8 mouse cellular contexts compared by ENCODE assay signal in the genomic region with DNA sequence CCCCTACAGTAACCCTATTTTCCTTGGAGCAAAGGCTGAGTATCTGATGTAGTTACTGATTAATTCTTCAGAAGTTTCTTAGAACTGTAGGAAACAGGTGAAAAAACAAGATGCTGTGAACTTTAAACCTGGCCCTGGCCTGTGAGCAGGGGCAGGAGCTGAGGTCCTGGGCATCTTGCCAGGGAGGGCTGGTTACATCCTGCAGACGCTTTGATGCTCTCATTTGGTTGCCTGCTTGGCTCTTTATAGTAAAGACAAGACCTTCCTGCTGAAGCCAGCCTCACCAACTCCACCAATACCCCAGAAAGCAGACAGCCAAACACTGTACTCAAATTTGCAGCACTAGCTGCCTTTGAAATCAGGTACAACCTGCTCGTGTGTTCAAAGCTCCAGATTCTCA. TPM values are rescaled to one million over a fixed set of nuclear protein-coding genes. Genes with fewer than 3 reads are reported as not detected.
DNase-seq lines count a peak whose midpoint lies in the region; ATAC-seq lines count a peak whose summit lies in the region.

No protein-coding gene starts in this region.

- no peak overlapping the region for H3K4me2 ChIP-seq in hindbrain, embryonic 15.5 days
- no peak overlapping the region for H3K4me2 ChIP-seq in hindbrain, embryonic 11.5 days (replicated peaks; ENCODE audit: low read depth, low read length)
- H3K4me2 ChIP-seq in heart, embryonic 16.5 days (ENCODE audit: low read depth, low read length): no peak overlapping the region

- H3K27ac ChIP-seq in hindbrain, embryonic 15.5 days (replicated peaks): 0 out of 2 replicates have a peak overlapping the region, but pooled peaks have one; percentile 4
- H3K27ac ChIP-seq in hindbrain, embryonic 11.5 days (ENCODE audit: low read depth, low read length): no peak overlapping the region
- peak overlapping the region; percentile 74 for H3K27ac ChIP-seq in heart, embryonic 16.5 days (ENCODE audit: low read length)
- H3K27ac ChIP-seq in limb, embryonic 10.5 days: no peak overlapping the region

- H3K9ac ChIP-seq in hindbrain, embryonic 15.5 days: no peak overlapping the region
- no peak overlapping the region for H3K9ac ChIP-seq in hindbrain, embryonic 11.5 days (ENCODE audit: low read depth, low read length)
- no peak overlapping the region for H3K9ac ChIP-seq in heart, embryonic 16.5 days (ENCODE audit: low read length)

- DNase-seq in hindbrain, embryonic 11.5 days (ENCODE audit: low spot score): no peak
- DNase-seq in limb, embryonic 10.5 days (ENCODE audit: low spot score): peak; percentile 24
- DNase-seq in thymus, postnatal 14 days: peak; percentile 43
- no peak for DNase-seq in urinary bladder, adult 18-20 months (ENCODE audit: low spot score in 2 of 2)
- no peak for DNase-seq in right cerebral cortex, adult 18-20 months

- H3K4me3 ChIP-seq in hindbrain, embryonic 15.5 days: no peak overlapping the region
- H3K4me3 ChIP-seq in hindbrain, embryonic 11.5 days (ENCODE audit: low read depth, low read length): no peak overlapping the region
- H3K4me3 ChIP-seq in heart, embryonic 16.5 days (ENCODE audit: low read length): no peak overlapping the region
- H3K4me3 ChIP-seq in limb, embryonic 10.5 days: no peak overlapping the region

- no peaks in the 10 kb centered on the region for H3K9me3 ChIP-seq in hindbrain, embryonic 15.5 days
- H3K9me3 ChIP-seq in hindbrain, embryonic 11.5 days (ENCODE audit: control insufficient read depth, low read length): no peaks in the 10 kb centered on the region
- H3K9me3 ChIP-seq in heart, embryonic 16.5 days (replicated peaks; ENCODE audit: control insufficient read depth, low read length): no peaks in the 10 kb centered on the region
- H3K9me3 ChIP-seq in limb, embryonic 10.5 days (replicated peaks): no peaks in the 10 kb centered on the region

- H3K36me3 ChIP-seq in hindbrain, embryonic 15.5 days: no peaks in the 10 kb centered on the region
- H3K36me3 ChIP-seq in hindbrain, embryonic 11.5 days (ENCODE audit: control insufficient read depth, insufficient read depth, low read length): no peaks in the 10 kb centered on the region
- no peaks in the 10 kb centered on the region for H3K36me3 ChIP-seq in heart, embryonic 16.5 days (ENCODE audit: control insufficient read depth, insufficient read depth)
- H3K36me3 ChIP-seq in limb, embryonic 10.5 days: 0 out of 2 replicates have a peak, but pooled peaks cover 3% of the 10 kb centered on the region

- WGBS in hindbrain, embryonic 15.5 days: 66% methylated on average over 2 of the region's 2 CpGs
- WGBS in hindbrain, embryonic 11.5 days: 81% methylated on average over 2 of the region's 2 CpGs
- 29% methylated on average over 2 of the region's 2 CpGs for WGBS in heart, embryonic 16.5 days
- WGBS in limb, embryonic 10.5 days: 92% methylated on average over 2 of the region's 2 CpGs

- H3K4me1 ChIP-seq in hindbrain, embryonic 15.5 days (replicated peaks): peaks cover 15% of the 10 kb centered on the region; the same call in 1 of the 2 replicates
- H3K4me1 ChIP-seq in hindbrain, embryonic 11.5 days (replicated peaks; ENCODE audit: control insufficient read depth, insufficient read depth, low read length): no peaks in the 10 kb centered on the region
- H3K4me1 ChIP-seq in heart, embryonic 16.5 days (ENCODE audit: control insufficient read depth, insufficient read depth, low read length): peaks cover 16% of the 10 kb centered on the region
- no peaks in the 10 kb centered on the region for H3K4me1 ChIP-seq in limb, embryonic 10.5 days

- no peak for ATAC-seq in hindbrain, embryonic 15.5 days (ENCODE audit: low FRiP score, low read depth)
- ATAC-seq in hindbrain, embryonic 11.5 days (ENCODE audit: low FRiP score): no peak
- peak; percentile 98 for ATAC-seq in activated CD4-positive, CD25-positive, alpha-beta regulatory T cell, adult 4 months
- no peak for ATAC-seq in heart, embryonic 16.5 days (replicated peaks; ENCODE audit: extremely low read depth, insufficient read depth, low FRiP score)

- no peaks in the 10 kb centered on the region for H3K27me3 ChIP-seq in hindbrain, embryonic 15.5 days
- no peaks in the 10 kb centered on the region for H3K27me3 ChIP-seq in hindbrain, embryonic 11.5 days (ENCODE audit: control insufficient read depth, insufficient read depth, low read length)
- H3K27me3 ChIP-seq in heart, embryonic 16.5 days (ENCODE audit: control insufficient read depth, insufficient read depth, low read length): no peaks in the 10 kb centered on the region
- no peaks in the 10 kb centered on the region for H3K27me3 ChIP-seq in limb, embryonic 10.5 days (ENCODE audit: low read depth, poor library complexity, severe bottlenecking)

RNA-seq across cellular contexts. Expression of a gene that starts 11.4 kb away (rescaled TPM):
- polyA plus RNA-seq in hindbrain, embryonic 15.5 days (2015; fragmentation: Nextera tagmentation; extraction: Ambion mirVana): 10.8 and 13.7 TPM in 2 replicates
- 5.1 and 5.6 TPM in 2 replicates for polyA plus RNA-seq in hindbrain, embryonic 11.5 days (2014; fragmentation: Nextera tagmentation; extraction: Ambion mirVana)
- 10 to 100 TPM; 22.4 to 35.6 TPM for polyA plus RNA-seq in activated CD4-positive, CD25-positive, alpha-beta regulatory T cell, adult 4 months (2017; shearing (Covaris generic))
- polyA plus RNA-seq in heart, embryonic 16.5 days (2015; fragmentation: Nextera tagmentation; extraction: Ambion mirVana): 14.7 and 16.1 TPM in 2 replicates
- polyA plus RNA-seq in limb, embryonic 10.5 days (2016; fragmentation: Nextera tagmentation; extraction: Ambion mirVana): 8.0 and 8.8 TPM in 2 replicates

Comparison
In these comparisons a context has a peak if more than half of its experiments do, and no peak if none do; other contexts are left out.
1. H3K27ac ChIP-seq: peak in hindbrain, embryonic 15.5 days (single experiment) and heart, embryonic 16.5 days (single experiment); none in hindbrain, embryonic 11.5 days (single experiment) and limb, embryonic 10.5 days (single experiment).
2. DNase-seq: peak in limb, embryonic 10.5 days (single experiment) and thymus, postnatal 14 days (single experiment); none in hindbrain, embryonic 11.5 days (single experiment), urinary bladder, adult 18-20 months (0 of 2) and right cerebral cortex, adult 18-20 months (single experiment).